Mouse (Mus musculus): ENCODE measurements around the gene Gm36210. TPM values are rescaled to one million over a fixed set of nuclear protein-coding genes. Genes with fewer than 3 reads are reported as not detected.
A peak's percentile ranks its signal among the peaks of the same experiment; 100 is the strongest.

Gm36210 gene
- polyA plus RNA-seq, 1 experiment from 2014 or later = not detected

DNA sequence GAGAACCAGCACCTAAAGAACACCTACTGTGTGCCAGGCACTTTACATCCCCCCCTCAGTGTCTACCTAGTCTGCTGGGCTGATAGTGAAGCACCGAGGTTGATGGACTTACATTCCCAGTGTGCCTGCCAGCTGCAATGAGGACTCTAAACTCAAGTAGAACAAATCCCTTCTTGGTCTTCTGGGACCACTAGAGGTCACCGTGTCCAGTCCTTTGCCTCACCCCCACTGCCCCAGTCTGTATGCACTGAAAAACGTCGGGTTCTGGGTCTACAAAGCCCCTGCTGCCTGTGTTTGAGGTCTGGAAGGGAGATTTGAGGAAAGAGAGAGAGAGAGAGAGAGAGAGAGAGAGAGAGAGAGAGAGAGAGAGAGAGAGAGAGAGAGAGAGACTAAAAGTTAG lies 18.2 kb upstream of the Gm36210 start:
- H3K27me3 ChIP-seq (ENCODE audit: control insufficient read depth, insufficient read depth, low read depth, low read length) = no peaks in the 10 kb centered on the region
- H3K27ac ChIP-seq (ENCODE audit: low read length) = peak overlapping the region; percentile 92
- no peaks in the 10 kb centered on the region for H3K9me3 ChIP-seq (ENCODE audit: control insufficient read depth, low read length)
- no peak overlapping the region; the same call in none of the 2 replicates for H3K9ac ChIP-seq (ENCODE audit: low read length)
- peaks cover 37% of the 10 kb centered on the region for H3K4me1 ChIP-seq (replicated peaks; ENCODE audit: control insufficient read depth, insufficient read depth, low read length)
- H3K4me2 ChIP-seq (ENCODE audit: low read depth, low read length) = peak overlapping the region; percentile 54
- peaks cover 13% of the 10 kb centered on the region for H3K36me3 ChIP-seq (ENCODE audit: control insufficient read depth, insufficient read depth, low read length)
- WGBS = 2% methylated on average over 4 of the region's 4 CpGs
- H3K4me3 ChIP-seq (ENCODE audit: low read length) = no peak overlapping the region
- ATAC-seq (ENCODE audit: low read depth) = peak; percentile 3; the same call in 1 of the 2 replicates

DNA sequence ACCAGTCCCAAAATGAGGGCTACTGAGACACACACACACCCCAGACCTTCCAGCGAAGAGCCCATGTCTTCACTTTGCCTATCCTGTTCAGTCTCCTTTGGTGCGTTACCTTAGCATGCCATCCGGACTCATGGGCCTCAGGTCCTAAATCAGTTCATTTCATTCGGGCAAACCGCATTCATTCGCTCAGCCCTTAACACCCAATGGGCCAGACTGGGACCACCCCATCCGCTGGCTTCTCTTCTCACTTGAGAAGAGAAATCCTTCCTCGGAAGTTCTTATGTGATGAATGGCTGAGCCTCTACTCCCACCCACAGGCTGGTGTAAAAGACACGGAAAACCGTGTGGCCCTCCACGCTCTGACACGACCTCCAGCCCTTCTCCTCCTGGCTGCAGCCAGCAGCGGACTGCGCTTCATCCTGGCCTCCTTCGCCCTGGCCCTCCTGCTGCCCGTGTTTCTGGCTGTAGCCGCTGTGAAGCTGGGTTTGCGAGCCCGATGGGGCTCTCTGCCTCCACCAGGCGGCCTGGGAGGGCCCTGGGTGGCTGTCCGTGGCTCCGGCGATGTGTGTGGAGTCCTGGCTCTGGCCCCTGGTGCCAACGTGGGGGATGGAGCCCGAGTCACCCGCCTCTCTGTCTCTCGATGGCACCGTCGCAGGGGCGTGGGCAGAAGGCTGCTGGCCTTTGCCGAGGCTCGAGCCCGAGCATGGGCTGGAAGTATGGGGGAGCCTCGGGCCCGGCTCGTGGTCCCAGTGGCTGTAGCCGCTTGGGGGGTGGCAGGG lies 17.5 kb upstream of the Gm36210 start:
- peaks cover 37% of the 10 kb centered on the region for H3K4me1 ChIP-seq (replicated peaks; ENCODE audit: control insufficient read depth, insufficient read depth, low read length)
- H3K27ac ChIP-seq (ENCODE audit: low read length) = peak overlapping the region; percentile 92
- no peaks in the 10 kb centered on the region for H3K9me3 ChIP-seq (ENCODE audit: control insufficient read depth, low read length)
- H3K36me3 ChIP-seq (ENCODE audit: control insufficient read depth, insufficient read depth, low read length) = peaks cover 19% of the 10 kb centered on the region
- H3K9ac ChIP-seq (ENCODE audit: low read length) = peak overlapping the region; percentile 65
- 5% methylated on average over 37 of the region's 37 CpGs for WGBS
- H3K4me3 ChIP-seq (ENCODE audit: low read length) = peak overlapping the region; percentile 28
- no peak for ATAC-seq (ENCODE audit: low read depth)
- peak overlapping the region; percentile 54 for H3K4me2 ChIP-seq (ENCODE audit: low read depth, low read length)
- H3K27me3 ChIP-seq (ENCODE audit: control insufficient read depth, insufficient read depth, low read depth, low read length) = no peaks in the 10 kb centered on the region

DNA sequence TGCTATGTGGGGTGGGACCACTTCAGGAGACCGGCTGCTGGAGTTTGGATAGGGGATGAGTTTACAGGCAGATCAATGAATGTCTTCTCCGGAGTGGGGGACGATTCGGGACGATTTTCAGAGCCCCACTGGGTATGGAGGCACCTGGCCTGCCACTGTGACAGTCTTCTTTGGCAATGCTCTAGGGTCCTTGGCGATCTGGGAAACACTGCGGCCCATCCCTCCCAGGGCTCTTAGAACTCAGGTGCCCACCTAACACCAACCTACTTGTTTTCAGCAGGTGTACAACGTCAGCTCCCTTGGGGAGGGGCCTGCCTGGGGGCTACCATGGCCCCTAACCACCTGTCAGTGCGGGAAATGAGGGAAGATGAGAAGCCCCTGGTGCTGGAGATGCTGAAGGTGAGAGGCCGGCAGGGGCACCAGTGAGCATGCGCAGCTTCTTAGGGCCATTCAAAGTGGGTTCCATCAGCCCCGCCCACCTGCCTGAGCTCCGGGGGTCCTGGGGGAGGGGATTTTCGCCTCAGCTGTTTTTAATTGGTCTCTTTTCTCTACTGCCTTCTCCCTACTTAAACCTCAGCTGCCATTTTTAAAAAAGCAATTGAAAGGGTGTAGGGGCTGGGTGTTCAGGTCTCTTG lies 16.7 kb upstream of the Gm36210 start:
- under 1% methylated on average over 14 of the region's 14 CpGs for WGBS
- peaks cover 37% of the 10 kb centered on the region for H3K4me1 ChIP-seq (replicated peaks; ENCODE audit: control insufficient read depth, insufficient read depth, low read length)
- no peaks in the 10 kb centered on the region for H3K9me3 ChIP-seq (ENCODE audit: control insufficient read depth, low read length)
- H3K4me3 ChIP-seq (ENCODE audit: low read length) = peak overlapping the region; percentile 28
- no peak for ATAC-seq (ENCODE audit: low read depth)
- peak overlapping the region; percentile 54 for H3K4me2 ChIP-seq (ENCODE audit: low read depth, low read length)
- peaks cover 19% of the 10 kb centered on the region for H3K36me3 ChIP-seq (ENCODE audit: control insufficient read depth, insufficient read depth, low read length)
- H3K27ac ChIP-seq (ENCODE audit: low read length) = no peak overlapping the region; the same call in 1 of the 2 replicates
- no peaks in the 10 kb centered on the region for H3K27me3 ChIP-seq (ENCODE audit: control insufficient read depth, insufficient read depth, low read depth, low read length)
- H3K9ac ChIP-seq (ENCODE audit: low read length) = peak overlapping the region; percentile 65; the same call in 1 of the 2 replicates

DNA sequence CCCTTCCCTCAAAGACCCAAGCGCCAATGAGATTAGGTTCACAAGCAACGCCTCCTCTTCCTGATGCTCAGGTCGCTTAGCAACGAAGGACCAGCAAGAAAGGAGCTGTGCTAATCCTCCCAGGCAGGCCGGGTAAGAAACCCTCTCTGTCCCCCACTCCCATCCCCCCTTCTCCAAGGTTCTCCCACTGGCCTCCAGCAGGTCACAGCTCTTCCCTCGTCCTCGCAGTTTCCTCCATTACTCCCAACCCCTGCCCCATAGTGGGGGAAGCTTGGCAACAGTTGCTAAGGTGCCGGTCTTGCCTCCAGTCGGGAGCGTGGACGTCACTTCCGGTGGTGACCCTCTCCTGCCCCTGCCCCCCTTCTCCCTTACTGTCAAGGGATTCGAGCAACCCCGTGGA lies 16.2 kb upstream of the Gm36210 start:
- 1% methylated on average over 14 of the region's 14 CpGs for WGBS
- Histone ChIP-seq H3K27ac (ENCODE audit: low read length) (no peak overlapping the region), H3K36me3 (ENCODE audit: control insufficient read depth, insufficient read depth, low read length) (peaks cover 19% of the 10 kb centered on the region), H3K27me3 (ENCODE audit: control insufficient read depth, insufficient read depth, low read depth, low read length) (no peaks in the 10 kb centered on the region), H3K9me3 (ENCODE audit: control insufficient read depth, low read length) (no peaks in the 10 kb centered on the region), H3K4me3 (ENCODE audit: low read length) (peak overlapping the region; percentile 28), H3K9ac (ENCODE audit: low read length) (peak overlapping the region; percentile 24; the same call in 1 of the 2 replicates), H3K4me1 (replicated peaks; ENCODE audit: control insufficient read depth, insufficient read depth, low read length) (peaks cover 37% of the 10 kb centered on the region), H3K4me2 (ENCODE audit: low read depth, low read length) (peak overlapping the region; percentile 54)
- no peak for ATAC-seq (ENCODE audit: low read depth)

DNA sequence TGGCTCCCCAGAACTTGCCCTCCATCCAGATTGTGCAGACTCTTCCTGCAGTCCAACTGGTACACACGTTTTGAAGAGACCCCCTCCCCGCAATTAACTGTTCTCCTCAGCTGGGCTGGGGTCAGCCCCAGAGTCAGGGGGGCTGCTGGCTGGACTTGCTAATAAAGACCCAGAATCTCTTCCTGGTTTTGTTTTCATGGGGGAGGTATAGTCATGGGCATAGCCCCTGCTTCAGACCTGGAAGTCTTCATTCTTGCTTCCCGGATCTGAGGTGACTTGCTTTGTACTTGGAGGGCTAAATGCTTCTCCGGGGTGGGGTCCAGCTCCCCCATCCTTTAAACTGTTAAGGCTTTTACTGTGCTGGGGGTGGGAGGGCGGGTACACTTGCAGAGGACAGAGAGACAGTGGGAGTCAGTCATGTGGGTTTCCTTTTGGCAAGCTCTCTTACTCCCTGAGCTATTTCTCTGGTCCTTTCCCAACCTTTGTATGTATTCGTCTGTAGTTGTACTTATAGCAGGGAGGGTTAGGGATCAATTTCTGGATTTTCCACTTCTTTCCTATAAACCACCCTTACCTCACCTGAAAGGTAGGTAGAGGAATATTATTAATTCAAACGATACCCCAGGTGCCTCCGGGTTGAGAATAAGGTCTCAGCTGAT lies 15.6 kb upstream of the Gm36210 start, which contains the start of gene Nat14:
TSS of gene Nat14 (plus strand) at position 205 of the 659 bp plus-strand sequence.
- Histone ChIP-seq H3K27me3 (ENCODE audit: control insufficient read depth, insufficient read depth, low read depth, low read length) (no peaks in the 10 kb centered on the region), H3K9ac (ENCODE audit: low read length) (peak within 1 kb of the TSS; percentile 24; the same call in 1 of the 2 replicates), H3K4me3 (ENCODE audit: low read length) (peak within 1 kb of the TSS; percentile 28), H3K4me1 (replicated peaks; ENCODE audit: control insufficient read depth, insufficient read depth, low read length) (peaks cover 37% of the 10 kb centered on the region), H3K36me3 (ENCODE audit: control insufficient read depth, insufficient read depth, low read length) (peaks cover 19% of the 10 kb centered on the region), H3K9me3 (ENCODE audit: control insufficient read depth, low read length) (no peaks in the 10 kb centered on the region), H3K27ac (ENCODE audit: low read length) (peak within 1 kb of the TSS; percentile 62), H3K4me2 (ENCODE audit: low read depth, low read length) (peak within 1 kb of the TSS; percentile 54)
- WGBS = 33% methylated on average over 8 of the region's 8 CpGs
- no peak for ATAC-seq (ENCODE audit: low read depth)

DNA sequence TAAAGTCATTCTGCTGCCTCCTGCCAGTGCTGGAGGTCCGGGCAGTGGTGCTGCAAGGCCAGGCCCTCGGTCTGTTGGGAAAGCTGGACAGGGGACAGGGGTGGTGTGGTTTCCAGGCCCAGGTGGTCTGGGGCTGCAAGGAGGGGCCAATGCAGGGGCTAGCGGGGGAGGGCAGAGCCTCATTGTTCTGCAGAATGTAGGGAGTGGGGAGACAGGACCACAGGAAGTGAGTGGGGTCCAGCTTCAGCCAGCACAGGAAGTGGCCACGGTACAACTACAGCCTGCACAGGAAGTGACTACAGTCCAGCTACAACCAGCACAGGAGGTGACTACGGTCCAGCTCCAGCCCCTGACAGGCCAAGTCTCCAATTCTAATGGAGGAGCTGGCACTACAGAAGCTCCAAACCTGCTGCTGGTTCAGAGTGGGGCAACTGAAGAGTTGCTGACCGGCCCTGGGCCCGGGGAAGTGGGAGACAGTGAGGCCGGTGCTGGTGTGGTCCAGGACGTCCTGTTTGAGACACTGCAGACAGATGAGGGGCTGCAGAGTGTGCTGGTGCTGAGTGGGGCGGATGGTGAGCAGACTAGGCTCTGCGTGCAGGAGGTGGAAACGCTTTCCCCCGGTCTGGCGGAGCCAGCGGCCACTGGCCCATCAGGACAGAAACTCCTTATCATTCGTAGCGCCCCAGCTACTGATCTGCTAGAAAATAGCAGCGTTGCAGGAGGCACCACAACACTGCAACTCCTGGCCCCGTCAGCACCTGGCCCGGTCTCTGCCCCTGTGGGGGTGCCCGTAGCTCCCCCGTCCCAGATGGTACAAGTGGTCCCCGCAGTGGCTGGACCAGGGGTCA lies 14.9 kb upstream of the Gm36210 start:
- peak overlapping the region; percentile 62 for H3K27ac ChIP-seq (ENCODE audit: low read length)
- 0 out of 2 replicates have a peak overlapping the region, but pooled peaks have one; percentile 17 for H3K4me2 ChIP-seq (ENCODE audit: low read depth, low read length)
- no peaks in the 10 kb centered on the region for H3K9me3 ChIP-seq (ENCODE audit: control insufficient read depth, low read length)
- H3K4me3 ChIP-seq (ENCODE audit: low read length) = no peak overlapping the region
- ATAC-seq (ENCODE audit: low read depth) = no peak
- H3K36me3 ChIP-seq (ENCODE audit: control insufficient read depth, insufficient read depth, low read length) = peaks cover 19% of the 10 kb centered on the region
- no peaks in the 10 kb centered on the region for H3K27me3 ChIP-seq (ENCODE audit: control insufficient read depth, insufficient read depth, low read depth, low read length)
- peaks cover 41% of the 10 kb centered on the region for H3K4me1 ChIP-seq (replicated peaks; ENCODE audit: control insufficient read depth, insufficient read depth, low read length)
- WGBS = 51% methylated on average over 23 of the region's 23 CpGs
- peak overlapping the region; percentile 20; the same call in 1 of the 2 replicates for H3K9ac ChIP-seq (ENCODE audit: low read length)

DNA sequence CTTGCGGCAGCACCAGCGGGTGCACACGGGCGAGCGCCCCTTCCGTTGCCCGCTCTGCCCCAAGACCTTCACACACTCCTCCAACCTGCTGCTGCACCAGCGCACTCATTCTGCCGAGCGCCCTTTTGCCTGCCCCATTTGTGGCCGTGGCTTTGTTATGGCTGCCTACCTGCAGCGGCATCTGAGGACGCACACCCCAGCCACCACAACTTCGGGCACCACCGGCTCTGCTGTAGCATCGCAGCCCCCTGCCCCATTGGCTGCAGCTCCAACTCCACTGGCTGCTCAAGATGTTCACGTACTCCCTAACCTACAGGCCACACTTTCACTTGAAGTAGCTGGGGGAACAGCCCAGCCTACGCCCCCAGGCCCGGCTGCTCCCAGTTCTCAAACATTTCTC lies 14.2 kb upstream of the Gm36210 start:
- Histone ChIP-seq H3K36me3 (ENCODE audit: control insufficient read depth, insufficient read depth, low read length) (peaks cover 19% of the 10 kb centered on the region), H3K4me2 (ENCODE audit: low read depth, low read length) (no peak overlapping the region), H3K9ac (ENCODE audit: low read length) (no peak overlapping the region), H3K9me3 (ENCODE audit: control insufficient read depth, low read length) (no peaks in the 10 kb centered on the region), H3K4me3 (ENCODE audit: low read length) (no peak overlapping the region), H3K4me1 (replicated peaks; ENCODE audit: control insufficient read depth, insufficient read depth, low read length) (peaks cover 37% of the 10 kb centered on the region), H3K27me3 (ENCODE audit: control insufficient read depth, insufficient read depth, low read depth, low read length) (no peaks in the 10 kb centered on the region), H3K27ac (ENCODE audit: low read length) (peak overlapping the region; percentile 62)
- ATAC-seq (ENCODE audit: low read depth) = no peak
- 88% methylated on average over 19 of the region's 19 CpGs for WGBS

DNA sequence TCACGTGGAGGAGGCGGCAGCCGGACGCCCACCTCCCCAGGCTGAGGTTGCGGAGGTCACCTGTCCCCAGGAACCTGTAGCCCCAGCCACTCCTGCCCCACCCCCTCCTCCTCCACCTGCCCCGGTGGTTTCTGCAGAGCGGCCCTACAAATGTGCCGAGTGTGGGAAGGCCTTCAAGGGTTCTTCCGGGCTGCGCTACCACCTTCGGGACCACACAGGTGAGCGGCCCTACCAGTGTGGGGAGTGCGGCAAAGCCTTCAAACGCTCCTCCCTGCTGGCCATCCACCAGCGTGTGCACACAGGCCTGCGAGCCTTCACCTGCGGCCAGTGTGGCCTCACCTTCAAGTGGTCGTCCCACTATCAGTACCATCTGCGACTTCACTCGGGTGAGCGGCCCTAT lies 13.7 kb upstream of the Gm36210 start:
- Histone ChIP-seq H3K4me3 (ENCODE audit: low read length) (no peak overlapping the region), H3K27ac (ENCODE audit: low read length) (no peak overlapping the region), H3K4me2 (ENCODE audit: low read depth, low read length) (no peak overlapping the region), H3K9me3 (ENCODE audit: control insufficient read depth, low read length) (no peaks in the 10 kb centered on the region), H3K4me1 (replicated peaks; ENCODE audit: control insufficient read depth, insufficient read depth, low read length) (peaks cover 33% of the 10 kb centered on the region), H3K27me3 (ENCODE audit: control insufficient read depth, insufficient read depth, low read depth, low read length) (no peaks in the 10 kb centered on the region), H3K36me3 (ENCODE audit: control insufficient read depth, insufficient read depth, low read length) (peaks cover 19% of the 10 kb centered on the region), H3K9ac (ENCODE audit: low read length) (no peak overlapping the region)
- ATAC-seq (ENCODE audit: low read depth) = no peak
- WGBS = 85% methylated on average over 21 of the region's 21 CpGs

All from lung, embryonic 16.5 days (tissue).